Mouse (Mus musculus) G1E (cell line): Measurements from ENCODE around the gene Sccpdh.

Source experiments
- CTCF ChIP-seq: IDR thresholded peaks from 2 replicates; pipeline ENCODE4 v1.5.1; 2012; ENCODE audit warnings: low read depth, low read length, inconsistent platforms, mixed read lengths
- POLR2AphosphoS5 ChIP-seq: IDR thresholded peaks from 2 replicates; pipeline ENCODE4 v1.6.1; 2012; ENCODE audit warnings: low read depth, low read length, inconsistent platforms; ENCODE audit not compliant: insufficient replicate concordance
- TAL1 ChIP-seq: conservative IDR thresholded peaks from 2 replicates; pipeline ENCODE4 v1.6.1; 2012; ENCODE audit warnings: low read depth, low read length, inconsistent platforms, mixed read lengths

DNA sequence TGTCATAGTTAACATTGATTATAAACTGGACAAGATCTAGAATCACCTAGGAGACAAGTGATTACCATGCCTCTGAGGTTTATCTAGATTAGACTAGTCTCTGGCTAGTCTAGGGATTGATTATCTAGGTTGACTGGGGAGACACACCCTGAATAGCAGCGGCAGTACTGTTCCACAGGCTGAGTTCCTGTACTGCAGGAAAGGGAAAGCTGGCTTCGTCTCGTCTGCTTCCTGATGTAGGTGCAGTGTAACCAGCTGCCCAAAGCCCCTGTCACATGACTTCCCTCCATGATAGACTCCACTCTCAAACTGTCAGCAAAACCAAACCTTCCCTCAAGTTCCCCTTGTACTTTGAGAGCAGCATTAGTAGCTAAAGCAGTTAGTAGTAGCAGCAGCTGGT is 36.1 kb downstream of the Sccpdh start:
- TF ChIP-seq CTCF: no peak
- TF ChIP-seq POLR2AphosphoS5: no peak
- no peak for TF ChIP-seq TAL1
